Mouse (Mus musculus) forebrain, embryonic 16.5 days (tissue): ENCODE measurements at regions not wholly inside any gene's neighbourhood (a gene's known extent, or its start where the extent isn't known, plus 50 kb on each side); places are given as distances from the start of the nearest gene placed in this dataset.

Experiments
- ATAC-seq: fragments of 200-750 bp; cut with Nextera tagmentation; 2 replicates; pipeline ENCODE4 v1.8.0; 2017; ENCODE audit warnings: mild to moderate bottlenecking, moderate library complexity
- H3K27ac ChIP-seq: fragments of 300-500 bp; sonication (generic); 2 replicates; pipeline ENCODE4 v1.5.1; 2014; ENCODE audit warnings: low read length, control low read depth
- H3K27me3 ChIP-seq: fragments of 300-500 bp; sonication (generic); replicated peaks from 2 replicates; pipeline ENCODE4 v1.6.1; 2014; ENCODE audit warnings: low read length; ENCODE audit not compliant: control insufficient read depth, insufficient read depth
- H3K36me3 ChIP-seq: fragments of 300-500 bp; sonication (generic); 2 replicates; pipeline ENCODE4 v1.6.1; 2014; ENCODE audit not compliant: control insufficient read depth, insufficient read depth
- H3K4me1 ChIP-seq: fragments of 300-500 bp; sonication (generic); replicated peaks from 2 replicates; pipeline ENCODE4 v1.6.1; 2014; ENCODE audit warnings: low read length; ENCODE audit not compliant: control insufficient read depth, insufficient read depth
- H3K4me2 ChIP-seq: fragments of 300-500 bp; sonication (generic); 2 replicates; pipeline ENCODE4 v1.6.1; 2014; ENCODE audit warnings: mild to moderate bottlenecking, low read length, control low read depth
- H3K4me3 ChIP-seq: fragments of 300-500 bp; sonication (generic); replicated peaks from 2 replicates; pipeline ENCODE4 v1.5.1; 2014; ENCODE audit warnings: mild to moderate bottlenecking, low read length, control low read depth
- H3K9ac ChIP-seq: fragments of 300-500 bp; sonication (generic); replicated peaks from 2 replicates; pipeline ENCODE4 v1.6.1; 2014; ENCODE audit warnings: low read depth, low read length, control low read depth
- H3K9me3 ChIP-seq: fragments of 300-500 bp; sonication (generic); 2 replicates; pipeline ENCODE4 v1.6.1; 2016; ENCODE audit warnings: low read length; ENCODE audit not compliant: control insufficient read depth
- WGBS: fragments of 180-500 bp; shearing (Covaris S2); extraction: QIAGEN DNeasy Blood & Tissue Kit; methylation state at CpG from one replicate; pipeline ENCODE4 v1.1.7; 2014; 5-methylcytosine and 5-hydroxymethylcytosine counted together

- Histone ChIP-seq H3K36me3 (no peaks in the 10 kb centered on the region), H3K4me3 (no peak overlapping the region), H3K9me3 (no peaks in the 10 kb centered on the region), H3K27me3 (no peaks in the 10 kb centered on the region), H3K4me2 (peak overlapping the region; percentile 24), H3K4me1 (peaks cover 6% of the 10 kb centered on the region), H3K9ac (no peak overlapping the region), H3K27ac (no peak overlapping the region)
- ATAC-seq, result peak; percentile 97
- WGBS, result 15% methylated on average over 7 of the region's 7 CpGs
Measured at GRCm38 (mm10) chr14:97395750-97396377, 773.7 kb downstream of the Dach1 start.

DNA sequence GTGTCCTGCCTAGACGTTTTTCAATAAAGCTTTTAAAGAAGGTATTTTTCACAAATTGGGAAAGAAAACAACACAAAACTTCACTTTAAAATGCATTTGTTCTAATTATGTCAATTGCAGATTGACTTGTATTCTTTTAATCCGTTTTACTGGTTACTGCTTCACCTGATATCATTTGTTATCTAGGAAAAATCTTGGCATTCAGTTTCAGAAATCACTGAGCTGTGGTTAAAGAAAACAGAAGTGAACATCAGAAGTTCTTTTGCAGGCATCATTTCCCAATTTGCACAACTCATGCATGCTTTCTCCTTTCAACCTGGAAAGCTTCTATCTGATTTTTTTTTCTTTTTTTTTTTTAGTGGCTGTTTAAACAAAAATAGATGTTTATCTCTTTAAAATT, 780.6 kb downstream of the Dach1 start:
- no peak for ATAC-seq
- H3K36me3 ChIP-seq, result no peaks in the 10 kb centered on the region
- H3K27ac ChIP-seq, result no peak overlapping the region
- no peaks in the 10 kb centered on the region for H3K4me1 ChIP-seq
- H3K9ac ChIP-seq, result no peak overlapping the region
- H3K4me2 ChIP-seq, result no peak overlapping the region
- H3K4me3 ChIP-seq, result no peak overlapping the region
- no peaks in the 10 kb centered on the region for H3K27me3 ChIP-seq
- 54% methylated on average over 2 of the region's 2 CpGs for WGBS
- H3K9me3 ChIP-seq, result peaks cover 3% of the 10 kb centered on the region; the same call in 1 of the 2 replicates

DNA sequence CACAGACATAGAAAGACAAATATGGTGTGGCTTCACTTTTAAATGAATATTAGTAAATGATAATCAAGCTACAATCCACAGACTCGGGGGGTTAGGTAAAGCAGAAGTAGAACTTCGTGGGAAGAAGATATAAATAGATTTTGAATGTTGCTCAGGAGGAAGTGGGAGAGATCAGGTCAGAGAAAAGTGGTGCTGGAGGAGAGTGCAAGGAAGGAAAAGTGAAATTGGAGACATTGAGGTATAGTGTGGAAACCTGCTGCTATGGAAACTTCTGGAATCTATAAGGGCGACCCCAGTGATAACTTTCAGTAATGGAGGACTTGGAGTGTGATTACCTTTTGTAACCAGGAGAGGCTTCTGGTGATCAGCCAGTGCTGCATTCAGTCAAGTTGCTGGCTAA, 789.4 kb downstream of the Dach1 start:
- no peaks in the 10 kb centered on the region for H3K36me3 ChIP-seq
- ATAC-seq, result no peak
- WGBS, result 89% methylated on average over 3 of the region's 3 CpGs

GRCm38 (mm10) chr14:97356915-97357314, 812.6 kb downstream of the Dach1 start:
- Histone ChIP-seq H3K9me3 (no peaks in the 10 kb centered on the region), H3K9ac (no peak overlapping the region), H3K36me3 (no peaks in the 10 kb centered on the region), H3K4me2 (no peak overlapping the region), H3K4me3 (no peak overlapping the region), H3K27ac (no peak overlapping the region), H3K4me1 (no peaks in the 10 kb centered on the region), H3K27me3 (no peaks in the 10 kb centered on the region)
- ATAC-seq, result no peak
- WGBS, result 84% methylated on average over 7 of the region's 7 CpGs

More for the DNA sequence above, 789.4 kb downstream of the Dach1 start:
- Histone ChIP-seq H3K4me2 (no peak overlapping the region), H3K27ac (no peak overlapping the region), H3K4me3 (no peak overlapping the region), H3K9ac (no peak overlapping the region), H3K27me3 (no peaks in the 10 kb centered on the region), H3K9me3 (no peaks in the 10 kb centered on the region), H3K4me1 (no peaks in the 10 kb centered on the region)

GRCm38 (mm10) chr14:97347970-97348369, 821.6 kb downstream of the Dach1 start:
- Histone ChIP-seq H3K36me3 (no peaks in the 10 kb centered on the region), H3K27me3 (no peaks in the 10 kb centered on the region), H3K4me2 (no peak overlapping the region), H3K4me1 (no peaks in the 10 kb centered on the region), H3K9ac (no peak overlapping the region), H3K27ac (no peak overlapping the region), H3K4me3 (no peak overlapping the region), H3K9me3 (no peaks in the 10 kb centered on the region)
- WGBS, result 78% methylated on average over 2 of the region's 2 CpGs
- no peak for ATAC-seq

GRCm38 (mm10) chr14:97331388-97331787, 812.5 kb upstream of the Klhl1 start:
- Histone ChIP-seq H3K4me1 (no peaks in the 10 kb centered on the region), H3K36me3 (no peaks in the 10 kb centered on the region), H3K4me2 (no peak overlapping the region), H3K4me3 (no peak overlapping the region), H3K27ac (no peak overlapping the region), H3K9ac (no peak overlapping the region), H3K9me3 (no peaks in the 10 kb centered on the region), H3K27me3 (no peaks in the 10 kb centered on the region)
- WGBS, result 4% methylated on average over 2 of the region's 2 CpGs
- ATAC-seq, result peak; percentile 88

GRCm38 (mm10) chr14:97329979-97330378, 811.1 kb upstream of the Klhl1 start:
- Histone ChIP-seq H3K4me2 (no peak overlapping the region), H3K4me3 (no peak overlapping the region), H3K27ac (no peak overlapping the region), H3K4me1 (no peaks in the 10 kb centered on the region), H3K9me3 (peaks cover 2% of the 10 kb centered on the region), H3K36me3 (no peaks in the 10 kb centered on the region), H3K27me3 (no peaks in the 10 kb centered on the region), H3K9ac (no peak overlapping the region)
- 66% methylated on average over 3 of the region's 3 CpGs for WGBS
- ATAC-seq, result no peak

GRCm38 (mm10) chr14:97293109-97293508, 774.2 kb upstream of the Klhl1 start:
- WGBS, result 9% methylated on average over 4 of the region's 4 CpGs
- no peak overlapping the region for H3K9ac ChIP-seq
- H3K4me3 ChIP-seq, result no peak overlapping the region
- H3K9me3 ChIP-seq, result no peaks in the 10 kb centered on the region
- no peak overlapping the region for H3K4me2 ChIP-seq
- H3K36me3 ChIP-seq, result no peaks in the 10 kb centered on the region
- peaks cover 9% of the 10 kb centered on the region for H3K4me1 ChIP-seq
- ATAC-seq, result no peak
- H3K27me3 ChIP-seq, result no peaks in the 10 kb centered on the region
- H3K27ac ChIP-seq, result no peak overlapping the region

DNA sequence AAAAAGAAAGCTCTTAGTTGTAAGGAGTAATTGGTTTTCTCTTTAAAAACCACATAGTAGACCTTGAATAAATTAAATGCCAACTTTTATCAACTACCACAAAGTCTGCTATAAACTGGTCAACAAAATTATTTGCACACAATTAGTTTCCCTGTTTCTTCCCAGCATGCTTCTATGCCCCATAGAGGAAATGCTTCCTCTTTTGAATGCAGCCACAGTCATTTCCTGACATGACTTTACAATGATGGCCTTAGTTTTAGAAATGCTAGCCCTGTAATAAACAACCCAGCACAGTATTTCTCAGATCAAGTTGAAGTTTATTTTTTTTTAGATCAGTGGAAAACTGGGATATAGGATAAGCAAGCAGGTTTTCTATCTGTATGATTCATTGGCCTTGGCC, 768.5 kb upstream of the Klhl1 start:
- no peaks in the 10 kb centered on the region for H3K9me3 ChIP-seq
- no peak for ATAC-seq
- H3K4me1 ChIP-seq, result no peaks in the 10 kb centered on the region
- H3K36me3 ChIP-seq, result no peaks in the 10 kb centered on the region
- H3K27ac ChIP-seq, result no peak overlapping the region
- H3K27me3 ChIP-seq, result no peaks in the 10 kb centered on the region
- no peak overlapping the region for H3K9ac ChIP-seq
- no peak overlapping the region for H3K4me3 ChIP-seq
- H3K4me2 ChIP-seq, result no peak overlapping the region

DNA sequence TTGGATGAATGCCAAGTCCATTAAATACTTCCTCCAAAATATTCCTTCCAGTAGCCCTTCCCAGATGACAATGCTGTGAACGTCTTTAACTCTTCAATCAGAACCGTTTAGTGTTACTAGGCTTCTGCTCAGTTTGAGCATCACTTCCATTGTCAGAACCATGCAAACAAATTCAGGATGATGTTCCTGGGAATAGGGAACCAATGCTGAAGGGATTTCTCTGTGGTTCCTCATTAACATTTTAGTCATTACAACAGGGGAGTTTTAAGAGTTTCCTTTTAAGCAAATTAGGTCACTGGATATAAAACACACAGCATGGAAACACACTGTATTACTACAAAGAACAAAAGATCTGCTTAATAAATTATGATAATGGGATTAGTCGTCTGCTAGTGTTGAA, 739.6 kb upstream of the Klhl1 start:
- WGBS, result 19% methylated on average over 3 of the region's 3 CpGs
- H3K9me3 ChIP-seq, result no peaks in the 10 kb centered on the region
- H3K4me2 ChIP-seq, result no peak overlapping the region
- H3K9ac ChIP-seq, result no peak overlapping the region
- no peaks in the 10 kb centered on the region for H3K27me3 ChIP-seq
- no peaks in the 10 kb centered on the region for H3K36me3 ChIP-seq
- H3K4me1 ChIP-seq, result no peaks in the 10 kb centered on the region
- H3K4me3 ChIP-seq, result no peak overlapping the region
- H3K27ac ChIP-seq, result no peak overlapping the region
- ATAC-seq, result no peak; the same call in 1 of the 2 replicates
